Mouse (Mus musculus): ENCODE data around the gene Fdxr. TPM values are rescaled to one million over a fixed set of nuclear protein-coding genes. Genes with fewer than 3 reads are reported as not detected.

Gene Fdxr
- polyA plus RNA-seq, 1 experiment from 2014 or later: 14.2 TPM

GRCm38 (mm10) chr11:115233526-115234290, 43.1 kb downstream of the Fdxr start:
- 62% methylated on average over 20 of the region's 20 CpGs for WGBS
- Histone ChIP-seq H3K9ac (ENCODE audit: low read length) (no peak overlapping the region), H3K4me2 (ENCODE audit: low read length) (no peak overlapping the region), H3K27ac (ENCODE audit: low read depth) (no peak overlapping the region), H3K27me3 (replicated peaks; ENCODE audit: control insufficient read depth, insufficient read depth, low read length) (no peaks in the 10 kb centered on the region), H3K4me3 (ENCODE audit: low read depth, low read length) (no peak overlapping the region), H3K36me3 (ENCODE audit: control insufficient read depth, insufficient read depth, low read length) (no peaks in the 10 kb centered on the region), H3K9me3 (ENCODE audit: control insufficient read depth, low read length) (no peaks in the 10 kb centered on the region), H3K4me1 (replicated peaks; ENCODE audit: control insufficient read depth, insufficient read depth, low read length) (peaks cover 21% of the 10 kb centered on the region)
- DNase-seq (ENCODE audit: low spot score) (no peak), ATAC-seq (replicated peaks; ENCODE audit: low FRiP score, low TSS enrichment, low read depth) (no peak)

DNA sequence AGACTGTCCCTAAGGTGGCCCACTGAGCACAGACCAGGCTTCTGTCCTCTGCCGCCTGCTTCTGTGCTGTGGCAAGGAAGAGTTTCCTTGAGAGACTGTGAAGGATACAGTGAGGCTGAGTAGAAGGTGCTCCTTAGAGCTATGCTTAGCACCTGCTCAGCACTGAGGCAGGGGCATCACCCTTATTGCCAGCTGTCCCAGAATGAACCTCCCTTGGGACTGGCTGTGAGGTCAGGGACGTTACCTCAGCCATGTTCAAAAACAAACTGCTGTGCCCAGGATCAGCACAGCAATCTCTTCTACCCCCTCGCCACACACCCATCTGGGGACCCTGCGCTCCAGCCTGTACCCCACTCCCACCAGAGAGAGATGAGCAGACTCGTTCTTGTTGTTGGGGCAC, 44.0 kb downstream of the Fdxr start:
- no peak for DNase-seq (ENCODE audit: low spot score)
- Histone ChIP-seq H3K27me3 (replicated peaks; ENCODE audit: control insufficient read depth, insufficient read depth, low read length) (no peaks in the 10 kb centered on the region; the same call in 1 of the 2 replicates), H3K36me3 (ENCODE audit: control insufficient read depth, insufficient read depth, low read length) (no peaks in the 10 kb centered on the region), H3K27ac (ENCODE audit: low read depth) (no peak overlapping the region), H3K9ac (ENCODE audit: low read length) (no peak overlapping the region), H3K4me2 (ENCODE audit: low read length) (no peak overlapping the region), H3K4me1 (replicated peaks; ENCODE audit: control insufficient read depth, insufficient read depth, low read length) (peaks cover 21% of the 10 kb centered on the region), H3K4me3 (ENCODE audit: low read depth, low read length) (no peak overlapping the region), H3K9me3 (ENCODE audit: control insufficient read depth, low read length) (no peaks in the 10 kb centered on the region)
- ATAC-seq (replicated peaks; ENCODE audit: low FRiP score, low TSS enrichment, low read depth): no peak
- WGBS: 87% methylated on average over 5 of the region's 5 CpGs

DNA sequence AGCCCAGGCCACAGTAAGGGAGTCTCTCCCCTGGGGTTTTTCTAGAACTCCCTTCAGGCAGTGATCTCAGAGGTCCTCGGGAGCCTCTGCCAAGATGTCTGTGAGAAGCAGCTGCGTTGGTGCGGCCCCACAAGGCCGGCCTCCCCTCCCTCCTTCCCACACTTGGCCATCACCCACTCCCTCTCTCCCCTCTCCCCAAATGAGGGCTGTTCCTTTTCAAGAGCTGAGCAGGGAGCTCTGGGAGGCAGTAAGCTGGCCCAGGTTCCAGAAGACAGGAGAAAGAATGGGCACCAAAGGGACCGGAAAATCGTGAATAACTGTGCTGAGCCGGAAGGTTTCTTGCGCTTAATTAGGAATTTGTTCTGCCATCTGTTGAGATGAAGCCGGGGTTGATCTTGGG, 44.9 kb downstream of the Fdxr start:
- peaks cover 21% of the 10 kb centered on the region for H3K4me1 ChIP-seq (replicated peaks; ENCODE audit: control insufficient read depth, insufficient read depth, low read length)
- peak overlapping the region; percentile 73; the same call in 1 of the 2 replicates for H3K27ac ChIP-seq (ENCODE audit: low read depth)
- DNase-seq (ENCODE audit: low spot score): no peak
- no peaks in the 10 kb centered on the region for H3K36me3 ChIP-seq (ENCODE audit: control insufficient read depth, insufficient read depth, low read length)
- H3K9me3 ChIP-seq (ENCODE audit: control insufficient read depth, low read length): no peaks in the 10 kb centered on the region
- H3K4me3 ChIP-seq (ENCODE audit: low read depth, low read length): no peak overlapping the region
- no peak overlapping the region for H3K9ac ChIP-seq (ENCODE audit: low read length)
- no peaks in the 10 kb centered on the region; the same call in 1 of the 2 replicates for H3K27me3 ChIP-seq (replicated peaks; ENCODE audit: control insufficient read depth, insufficient read depth, low read length)
- ATAC-seq (replicated peaks; ENCODE audit: low FRiP score, low TSS enrichment, low read depth): no peak
- WGBS: 48% methylated on average over 9 of the region's 9 CpGs
- no peak overlapping the region for H3K4me2 ChIP-seq (ENCODE audit: low read length)

- Histone ChIP-seq H3K9me3 (ENCODE audit: control insufficient read depth, low read length) (no peaks in the 10 kb centered on the region), H3K27me3 (replicated peaks; ENCODE audit: control insufficient read depth, insufficient read depth, low read length) (no peaks in the 10 kb centered on the region; the same call in 1 of the 2 replicates), H3K4me1 (replicated peaks; ENCODE audit: control insufficient read depth, insufficient read depth, low read length) (peaks cover 16% of the 10 kb centered on the region), H3K9ac (ENCODE audit: low read length) (no peak overlapping the region), H3K4me2 (ENCODE audit: low read length) (no peak overlapping the region), H3K36me3 (ENCODE audit: control insufficient read depth, insufficient read depth, low read length) (no peaks in the 10 kb centered on the region), H3K4me3 (ENCODE audit: low read depth, low read length) (no peak overlapping the region), H3K27ac (ENCODE audit: low read depth) (peak overlapping the region; percentile 73)
- WGBS: 41% methylated on average over 14 of the region's 14 CpGs
- peak; percentile 71 for DNase-seq (ENCODE audit: low spot score)
- no peak; the same call in 1 of the 2 replicates for ATAC-seq (replicated peaks; ENCODE audit: low FRiP score, low TSS enrichment, low read depth)
Measured at GRCm38 (mm10) chr11:115231168-115231915, 45.5 kb downstream of the Fdxr start.

GRCm38 (mm10) chr11:115229021-115229930, 47.6 kb downstream of the Fdxr start:
- Histone ChIP-seq H3K36me3 (ENCODE audit: control insufficient read depth, insufficient read depth, low read length) (no peaks in the 10 kb centered on the region), H3K4me1 (replicated peaks; ENCODE audit: control insufficient read depth, insufficient read depth, low read length) (peaks cover 11% of the 10 kb centered on the region), H3K4me3 (ENCODE audit: low read depth, low read length) (no peak overlapping the region), H3K27me3 (replicated peaks; ENCODE audit: control insufficient read depth, insufficient read depth, low read length) (no peaks in the 10 kb centered on the region; the same call in 1 of the 2 replicates), H3K9me3 (ENCODE audit: control insufficient read depth, low read length) (no peaks in the 10 kb centered on the region), H3K27ac (ENCODE audit: low read depth) (no peak overlapping the region), H3K4me2 (ENCODE audit: low read length) (no peak overlapping the region), H3K9ac (ENCODE audit: low read length) (no peak overlapping the region)
- DNase-seq (ENCODE audit: low spot score) (no peak), ATAC-seq (replicated peaks; ENCODE audit: low FRiP score, low TSS enrichment, low read depth) (no peak)
- 48% methylated on average over 15 of the region's 15 CpGs for WGBS

DNA sequence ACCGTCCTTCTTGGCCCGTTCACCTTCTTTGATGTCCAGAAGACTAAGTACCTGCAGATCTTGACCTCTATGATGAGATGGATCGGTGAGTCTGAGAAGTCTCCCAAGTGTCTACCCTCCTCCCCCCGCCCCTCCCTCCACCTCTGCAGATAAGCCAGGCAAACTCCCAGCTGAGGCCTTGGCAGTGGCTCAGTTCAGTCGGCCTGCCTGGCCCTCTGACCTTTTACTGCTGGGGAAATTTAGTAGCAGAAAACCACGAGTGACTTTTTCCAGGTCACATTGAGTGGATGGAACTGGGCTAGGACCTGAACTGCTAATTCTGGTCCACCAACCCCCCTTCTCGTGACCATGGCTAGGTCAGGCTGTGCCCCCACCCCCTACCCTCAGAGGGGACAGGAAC, 48.4 kb downstream of the Fdxr start:
- no peak overlapping the region for H3K9ac ChIP-seq (ENCODE audit: low read length)
- ATAC-seq (replicated peaks; ENCODE audit: low FRiP score, low TSS enrichment, low read depth) (no peak), DNase-seq (ENCODE audit: low spot score) (no peak)
- WGBS: 56% methylated on average over 7 of the region's 7 CpGs
- no peak overlapping the region for H3K4me3 ChIP-seq (ENCODE audit: low read depth, low read length)
- H3K4me1 ChIP-seq (replicated peaks; ENCODE audit: control insufficient read depth, insufficient read depth, low read length): peaks cover 17% of the 10 kb centered on the region
- no peaks in the 10 kb centered on the region for H3K36me3 ChIP-seq (ENCODE audit: control insufficient read depth, insufficient read depth, low read length)
- H3K27me3 ChIP-seq (replicated peaks; ENCODE audit: control insufficient read depth, insufficient read depth, low read length): no peaks in the 10 kb centered on the region; the same call in 1 of the 2 replicates
- no peaks in the 10 kb centered on the region for H3K9me3 ChIP-seq (ENCODE audit: control insufficient read depth, low read length)
- H3K27ac ChIP-seq (ENCODE audit: low read depth): no peak overlapping the region
- H3K4me2 ChIP-seq (ENCODE audit: low read length): no peak overlapping the region

DNA sequence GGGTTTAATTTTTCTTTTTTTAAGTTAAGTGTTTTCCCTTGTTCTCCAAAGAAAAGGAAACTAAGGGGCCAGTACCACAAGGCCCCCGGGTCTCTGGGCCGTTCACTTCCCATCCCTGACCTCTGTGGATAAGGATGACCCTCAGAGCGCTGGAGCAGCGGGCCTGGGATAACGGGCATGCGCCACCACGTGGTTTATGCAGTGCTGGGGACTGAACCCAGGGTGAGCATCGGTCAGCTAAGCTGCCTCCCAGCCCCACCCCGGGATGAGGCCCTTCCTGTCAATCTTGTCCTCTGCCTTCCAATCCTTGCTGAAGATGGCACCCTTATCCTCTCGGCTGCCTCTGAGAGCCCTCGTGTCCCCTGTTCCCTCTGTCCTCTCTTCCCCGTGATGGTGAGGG, 49.2 kb downstream of the Fdxr start:
- Histone ChIP-seq H3K9me3 (ENCODE audit: control insufficient read depth, low read length) (no peaks in the 10 kb centered on the region), H3K27ac (ENCODE audit: low read depth) (no peak overlapping the region), H3K4me3 (ENCODE audit: low read depth, low read length) (no peak overlapping the region), H3K27me3 (replicated peaks; ENCODE audit: control insufficient read depth, insufficient read depth, low read length) (no peaks in the 10 kb centered on the region; the same call in 1 of the 2 replicates), H3K4me1 (replicated peaks; ENCODE audit: control insufficient read depth, insufficient read depth, low read length) (peaks cover 24% of the 10 kb centered on the region), H3K36me3 (ENCODE audit: control insufficient read depth, insufficient read depth, low read length) (no peaks in the 10 kb centered on the region), H3K9ac (ENCODE audit: low read length) (no peak overlapping the region), H3K4me2 (ENCODE audit: low read length) (no peak overlapping the region)
- DNase-seq (ENCODE audit: low spot score) (no peak), ATAC-seq (replicated peaks; ENCODE audit: low FRiP score, low TSS enrichment, low read depth) (no peak)
- 47% methylated on average over 12 of the region's 12 CpGs for WGBS

- no peak for ATAC-seq (replicated peaks; ENCODE audit: low FRiP score, low TSS enrichment, low read depth)
- Histone ChIP-seq H3K9me3 (ENCODE audit: control insufficient read depth, low read length) (no peaks in the 10 kb centered on the region), H3K27me3 (replicated peaks; ENCODE audit: control insufficient read depth, insufficient read depth, low read length) (no peaks in the 10 kb centered on the region; the same call in 1 of the 2 replicates), H3K4me2 (ENCODE audit: low read length) (no peak overlapping the region), H3K9ac (ENCODE audit: low read length) (no peak overlapping the region), H3K4me1 (replicated peaks; ENCODE audit: control insufficient read depth, insufficient read depth, low read length) (peaks cover 27% of the 10 kb centered on the region), H3K27ac (ENCODE audit: low read depth) (no peak overlapping the region), H3K36me3 (ENCODE audit: control insufficient read depth, insufficient read depth, low read length) (no peaks in the 10 kb centered on the region), H3K4me3 (ENCODE audit: low read depth, low read length) (no peak overlapping the region)
- WGBS: 53% methylated on average over 14 of the region's 14 CpGs
- DNase-seq (ENCODE audit: low spot score): no peak
Measured at GRCm38 (mm10) chr11:115226811-115227491, 49.9 kb downstream of the Fdxr start.

All from intestine, embryonic 14.5 days (tissue).